Mouse (Mus musculus): ENCODE measurements around the gene Ankrd52. TPM values are rescaled to one million over a fixed set of nuclear protein-coding genes. Genes with fewer than 3 reads are reported as not detected.

The Ankrd52 gene
- polyA plus RNA-seq, 1 experiment = 7.0 TPM

DNA sequence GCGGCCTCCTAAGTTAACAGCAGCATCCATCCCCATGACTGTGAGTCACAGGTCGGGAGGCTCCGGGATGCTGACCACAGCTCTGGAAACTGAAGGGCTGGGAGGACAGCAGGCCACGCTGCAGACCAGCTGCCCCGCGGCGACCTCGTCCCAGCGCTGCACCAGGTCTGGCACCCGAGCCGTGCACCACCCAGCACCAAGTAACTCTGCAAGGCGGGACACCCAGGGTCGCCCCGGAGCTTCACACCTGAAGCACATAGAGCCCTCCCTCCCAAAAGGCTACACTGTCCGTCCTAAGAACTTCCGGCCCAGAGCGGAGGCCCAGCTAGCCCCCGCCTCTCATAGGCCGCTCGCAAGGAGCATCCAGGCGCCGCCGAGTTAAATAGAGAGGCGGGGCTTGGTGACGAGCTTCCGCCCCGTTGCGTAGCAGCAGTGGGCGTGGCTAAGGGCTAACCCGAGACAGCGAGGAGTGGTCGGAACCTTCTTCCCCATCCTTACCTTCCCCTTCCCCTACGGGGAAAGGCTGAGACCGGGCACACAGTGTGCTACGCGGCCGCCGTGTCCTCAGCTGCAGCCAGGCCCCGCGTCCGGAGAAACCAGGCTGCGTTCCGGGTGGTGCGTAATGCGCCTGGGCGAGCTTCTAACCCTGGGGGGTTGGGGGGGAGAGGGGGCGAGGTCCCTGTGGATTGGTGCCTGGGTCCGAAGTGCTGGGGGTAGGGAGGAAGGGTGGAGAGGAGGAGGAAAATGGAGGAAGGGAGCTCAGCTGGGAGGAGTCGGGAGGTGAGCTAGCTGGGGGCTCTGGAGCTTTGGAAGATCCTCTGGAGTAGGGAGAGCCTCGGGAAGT lies 34.5 kb downstream of the Ankrd52 start, which contains the start of the genes Nabp2 and Rnf41:
Gene Nabp2, minus strand, starts transcription at position 282 of the 844 bp plus-strand sequence.
Gene Rnf41, plus strand, starts transcription at position 447 of the 844 bp plus-strand sequence.
- no peaks in the 10 kb centered on the region for H3K27me3 ChIP-seq (ENCODE audit: control insufficient read depth, insufficient read depth, low read length)
- TF ChIP-seq POLR2A (IDR thresholded peaks at IDR 0.05; ENCODE audit: control insufficient read depth, low read depth, low read length) (peak; percentile 94), CTCF (IDR thresholded peaks at IDR 0.05; ENCODE audit: control insufficient read depth, insufficient read depth, insufficient replicate concordance, low read depth, low read length) (0 out of 2 replicates have a peak, but pooled peaks have one; percentile 5)
- H3K4me3 ChIP-seq (ENCODE audit: control insufficient read depth, low read depth, low read length) = peak within 1 kb of the TSS; percentile 99
- H3K27ac ChIP-seq (ENCODE audit: control insufficient read depth, insufficient read depth, low read depth, low read length) = peak within 1 kb of the TSS; percentile 92
- peaks cover 17% of the 10 kb centered on the region for H3K4me1 ChIP-seq (ENCODE audit: control insufficient read depth, insufficient read depth, low read length)
- peaks cover 5% of the 10 kb centered on the region for H3K36me3 ChIP-seq (ENCODE audit: control insufficient read depth, insufficient read depth, low read length)

GRCm38 (mm10) chr10:128412055-128412381 lies 35.1 kb downstream of the Ankrd52 start:
- peaks cover 17% of the 10 kb centered on the region for H3K4me1 ChIP-seq (ENCODE audit: control insufficient read depth, insufficient read depth, low read length)
- H3K27me3 ChIP-seq (ENCODE audit: control insufficient read depth, insufficient read depth, low read length) = no peaks in the 10 kb centered on the region
- peaks cover 7% of the 10 kb centered on the region for H3K36me3 ChIP-seq (ENCODE audit: control insufficient read depth, insufficient read depth, low read length)
- H3K27ac ChIP-seq (ENCODE audit: control insufficient read depth, insufficient read depth, low read depth, low read length) = peak overlapping the region; percentile 92
- TF ChIP-seq CTCF (IDR thresholded peaks at IDR 0.05; ENCODE audit: control insufficient read depth, insufficient read depth, insufficient replicate concordance, low read depth, low read length) (no peak), POLR2A (IDR thresholded peaks at IDR 0.05; ENCODE audit: control insufficient read depth, low read depth, low read length) (no peak)
- H3K4me3 ChIP-seq (ENCODE audit: control insufficient read depth, low read depth, low read length) = peak overlapping the region; percentile 99

DNA sequence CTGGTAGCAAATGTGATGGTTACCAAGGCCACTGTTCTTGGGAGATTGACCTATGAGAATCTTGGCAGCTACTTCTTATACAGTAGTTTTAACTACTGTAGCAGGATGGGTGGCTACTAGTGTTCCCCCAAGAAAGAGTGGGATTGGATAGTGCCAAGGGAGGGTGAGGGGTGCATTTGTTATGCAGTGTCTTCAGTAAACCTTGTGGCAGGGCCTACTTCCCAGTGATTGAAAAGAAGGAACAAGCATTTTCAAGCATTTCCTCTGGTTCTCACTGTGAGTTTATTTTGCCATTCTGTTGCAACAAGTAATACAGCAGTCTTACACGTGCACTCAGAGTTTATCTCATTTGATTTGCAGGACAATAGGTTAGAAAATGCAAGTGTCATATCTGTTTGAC lies 35.6 kb downstream of the Ankrd52 start:
- Histone ChIP-seq H3K4me3 (ENCODE audit: control insufficient read depth, low read depth, low read length) (peak overlapping the region; percentile 99), H3K27me3 (ENCODE audit: control insufficient read depth, insufficient read depth, low read length) (no peaks in the 10 kb centered on the region), H3K36me3 (ENCODE audit: control insufficient read depth, insufficient read depth, low read length) (peaks cover 7% of the 10 kb centered on the region), H3K4me1 (ENCODE audit: control insufficient read depth, insufficient read depth, low read length) (peaks cover 17% of the 10 kb centered on the region), H3K27ac (ENCODE audit: control insufficient read depth, insufficient read depth, low read depth, low read length) (no peak overlapping the region)
- TF ChIP-seq CTCF (IDR thresholded peaks at IDR 0.05; ENCODE audit: control insufficient read depth, insufficient read depth, insufficient replicate concordance, low read depth, low read length) = no peak
- no peak for TF ChIP-seq POLR2A (IDR thresholded peaks at IDR 0.05; ENCODE audit: control insufficient read depth, low read depth, low read length)

GRCm38 (mm10) chr10:128413076-128413475 lies 36.2 kb downstream of the Ankrd52 start:
- Histone ChIP-seq H3K4me3 (ENCODE audit: control insufficient read depth, low read depth, low read length) (peak overlapping the region; percentile 99), H3K27ac (ENCODE audit: control insufficient read depth, insufficient read depth, low read depth, low read length) (no peak overlapping the region), H3K4me1 (ENCODE audit: control insufficient read depth, insufficient read depth, low read length) (peaks cover 17% of the 10 kb centered on the region), H3K36me3 (ENCODE audit: control insufficient read depth, insufficient read depth, low read length) (peaks cover 7% of the 10 kb centered on the region), H3K27me3 (ENCODE audit: control insufficient read depth, insufficient read depth, low read length) (no peaks in the 10 kb centered on the region)
- TF ChIP-seq POLR2A (IDR thresholded peaks at IDR 0.05; ENCODE audit: control insufficient read depth, low read depth, low read length) = no peak
- TF ChIP-seq CTCF (IDR thresholded peaks at IDR 0.05; ENCODE audit: control insufficient read depth, insufficient read depth, insufficient replicate concordance, low read depth, low read length) = no peak

- H3K36me3 ChIP-seq (ENCODE audit: control insufficient read depth, insufficient read depth, low read length) = peaks cover 7% of the 10 kb centered on the region
- H3K4me1 ChIP-seq (ENCODE audit: control insufficient read depth, insufficient read depth, low read length) = peaks cover 12% of the 10 kb centered on the region
- peak overlapping the region; percentile 66 for H3K27ac ChIP-seq (ENCODE audit: control insufficient read depth, insufficient read depth, low read depth, low read length)
- H3K27me3 ChIP-seq (ENCODE audit: control insufficient read depth, insufficient read depth, low read length) = no peaks in the 10 kb centered on the region
- TF ChIP-seq POLR2A (IDR thresholded peaks at IDR 0.05; ENCODE audit: control insufficient read depth, low read depth, low read length) = peak; percentile 72; the same call in 1 of the 2 replicates
- no peak for TF ChIP-seq CTCF (IDR thresholded peaks at IDR 0.05; ENCODE audit: control insufficient read depth, insufficient read depth, insufficient replicate concordance, low read depth, low read length)
- peak overlapping the region; percentile 86 for H3K4me3 ChIP-seq (ENCODE audit: control insufficient read depth, low read depth, low read length)
These were observed 37.9 kb downstream of the Ankrd52 start for GRCm38 (mm10) chr10:128414848-128415247.

DNA sequence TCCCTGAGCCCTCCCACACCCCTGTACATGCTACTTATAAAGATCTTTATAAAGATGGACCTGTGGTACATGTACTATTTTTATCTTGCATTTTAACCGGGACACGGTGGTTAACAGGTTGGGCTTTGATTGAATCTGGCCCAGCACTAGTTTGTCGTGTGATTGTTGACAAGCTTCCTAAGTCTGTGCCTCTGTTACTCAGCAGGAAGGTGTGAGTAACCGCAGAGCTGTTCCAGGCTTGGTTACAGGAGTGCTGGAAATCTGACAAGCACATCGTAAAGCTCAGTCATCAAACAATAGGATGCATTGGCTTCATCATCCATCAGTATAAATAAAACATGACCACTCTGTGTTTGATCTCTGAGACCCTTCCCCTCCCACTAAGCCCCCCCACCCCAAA lies 45.5 kb downstream of the Ankrd52 start:
- H3K4me1 ChIP-seq (ENCODE audit: control insufficient read depth, insufficient read depth, low read length) = no peaks in the 10 kb centered on the region
- TF ChIP-seq POLR2A (IDR thresholded peaks at IDR 0.05; ENCODE audit: control insufficient read depth, low read depth, low read length) (no peak), CTCF (IDR thresholded peaks at IDR 0.05; ENCODE audit: control insufficient read depth, insufficient read depth, insufficient replicate concordance, low read depth, low read length) (no peak)
- H3K36me3 ChIP-seq (ENCODE audit: control insufficient read depth, insufficient read depth, low read length) = no peaks in the 10 kb centered on the region
- no peak overlapping the region for H3K4me3 ChIP-seq (ENCODE audit: control insufficient read depth, low read depth, low read length)
- H3K27ac ChIP-seq (ENCODE audit: control insufficient read depth, insufficient read depth, low read depth, low read length) = no peak overlapping the region
- H3K27me3 ChIP-seq (ENCODE audit: control insufficient read depth, insufficient read depth, low read length) = no peaks in the 10 kb centered on the region

- Histone ChIP-seq H3K4me1 (ENCODE audit: control insufficient read depth, insufficient read depth, low read length) (no peaks in the 10 kb centered on the region), H3K36me3 (ENCODE audit: control insufficient read depth, insufficient read depth, low read length) (no peaks in the 10 kb centered on the region), H3K27me3 (ENCODE audit: control insufficient read depth, insufficient read depth, low read length) (no peaks in the 10 kb centered on the region), H3K4me3 (ENCODE audit: control insufficient read depth, low read depth, low read length) (no peak overlapping the region), H3K27ac (ENCODE audit: control insufficient read depth, insufficient read depth, low read depth, low read length) (no peak overlapping the region)
- TF ChIP-seq CTCF (IDR thresholded peaks at IDR 0.05; ENCODE audit: control insufficient read depth, insufficient read depth, insufficient replicate concordance, low read depth, low read length) (no peak), POLR2A (IDR thresholded peaks at IDR 0.05; ENCODE audit: control insufficient read depth, low read depth, low read length) (no peak)
These were observed 47.7 kb downstream of the Ankrd52 start for GRCm38 (mm10) chr10:128424604-128425003.
